Mouse (Mus musculus) midbrain, embryonic 10.5 days (tissue): Measurements from ENCODE around the gene Iqce. TPM values are rescaled to one million over a fixed set of nuclear protein-coding genes. Genes with fewer than 3 reads are reported as not detected.
"Not testable (repeated sequence)": the region's sequence is repeated elsewhere in the genome, so short reads cannot be mapped to it uniquely, and the experiment has no call there.

Source experiments
- DNase-seq: peaks from one replicate; pipeline ENCODE4 v3.0.0-alpha.2; 2017; ENCODE audit warnings: low spot score
- H3K27ac ChIP-seq: fragments of 300-500 bp; sonication (generic); replicated peaks from 2 replicates; pipeline ENCODE4 v1.5.1; 2016; ENCODE audit warnings: mild to moderate bottlenecking
- H3K27me3 ChIP-seq: fragments of 300-500 bp; sonication (generic); 2 replicates; pipeline ENCODE4 v1.6.1; 2016; ENCODE audit warnings: low read depth, mild to moderate bottlenecking; ENCODE audit not compliant: poor library complexity, severe bottlenecking
- H3K36me3 ChIP-seq: fragments of 300-500 bp; sonication (generic); 2 replicates; pipeline ENCODE4 v1.6.1; 2016; ENCODE audit warnings: mild to moderate bottlenecking, moderate library complexity
- H3K4me1 ChIP-seq: fragments of 300-500 bp; sonication (generic); 2 replicates; pipeline ENCODE4 v1.6.1; 2016
- H3K4me3 ChIP-seq: fragments of 300-500 bp; sonication (generic); 2 replicates; pipeline ENCODE4 v1.5.1; 2016; ENCODE audit warnings: mild to moderate bottlenecking, moderate library complexity
- H3K9me3 ChIP-seq: fragments of 300-500 bp; sonication (generic); replicated peaks from 2 replicates; pipeline ENCODE4 v1.6.1; 2016; ENCODE audit warnings: mild to moderate bottlenecking
- WGBS: fragments of 180-500 bp; shearing (Covaris S2); methylation state at CpG from one replicate; pipeline ENCODE4 v1.1.7; 2016; 5-methylcytosine and 5-hydroxymethylcytosine counted together
- polyA plus RNA-seq: library from polyadenylated mRNA; unstranded; fragments of >200 nt; fragmentation: Nextera tagmentation; extraction: Ambion mirVana; gene quantifications from 2 replicates; pipeline ENCODE4 v1.2.1, GENCODE M21; 2016

Iqce gene
- polyA plus RNA-seq, 1 experiment from 2014 or later, result 23.6 TPM

DNA sequence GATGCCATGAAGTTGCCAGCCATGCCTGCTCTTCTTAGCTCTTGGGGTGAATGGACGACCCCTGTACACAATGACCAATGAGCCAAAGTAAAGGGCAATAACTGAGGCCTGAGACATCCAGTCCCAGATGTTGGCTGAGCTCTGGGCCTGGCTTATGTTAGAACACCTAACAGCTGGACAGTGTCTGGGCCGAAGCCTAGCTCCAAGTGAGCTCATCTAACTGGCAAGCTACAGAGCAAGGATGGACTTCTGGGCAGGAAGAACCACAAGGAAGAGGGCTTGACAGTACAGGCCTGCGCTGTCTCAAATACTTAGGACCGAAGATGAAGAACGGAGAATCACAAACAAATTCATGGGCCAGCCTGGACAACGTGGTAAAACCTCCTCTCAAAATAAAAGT lies 29.6 kb downstream of the Iqce start:
- H3K4me3 ChIP-seq, H3K27me3 ChIP-seq, H3K9me3 ChIP-seq, H3K4me1 ChIP-seq, DNase-seq, H3K27ac ChIP-seq: not testable (repeated sequence)
- peaks cover 93% of the 10 kb centered on the region for H3K36me3 ChIP-seq
- 89% methylated on average over 6 of the region's 6 CpGs for WGBS

DNA sequence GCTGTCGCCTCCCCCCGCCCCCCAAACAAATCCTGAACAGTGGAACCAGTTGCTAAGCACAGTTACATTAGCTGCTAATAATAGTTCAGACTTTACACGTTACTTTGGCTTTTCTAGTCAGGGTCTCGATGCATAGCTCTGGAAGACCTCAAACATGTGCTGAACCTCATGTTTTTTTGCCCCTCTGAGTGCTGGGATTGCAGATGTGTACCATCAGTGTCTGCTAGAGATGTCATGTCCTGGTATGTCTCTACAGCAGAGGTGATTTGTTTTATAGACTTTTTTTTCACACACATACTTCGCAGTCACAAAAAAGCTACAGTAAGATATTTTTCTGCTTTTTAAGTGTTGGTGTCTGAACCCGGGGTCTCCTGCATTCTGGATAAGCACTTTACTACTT lies 30.1 kb downstream of the Iqce start:
- H3K4me1 ChIP-seq, result no peaks in the 10 kb centered on the region
- H3K9me3 ChIP-seq, result 0 out of 2 replicates have a peak, but pooled peaks cover 6% of the 10 kb centered on the region
- WGBS, result 92% methylated on average over 6 of the region's 6 CpGs
- no peak for DNase-seq
- no peak overlapping the region for H3K4me3 ChIP-seq
- no peaks in the 10 kb centered on the region for H3K27me3 ChIP-seq
- no peak overlapping the region for H3K27ac ChIP-seq
- peaks cover 90% of the 10 kb centered on the region for H3K36me3 ChIP-seq

DNA sequence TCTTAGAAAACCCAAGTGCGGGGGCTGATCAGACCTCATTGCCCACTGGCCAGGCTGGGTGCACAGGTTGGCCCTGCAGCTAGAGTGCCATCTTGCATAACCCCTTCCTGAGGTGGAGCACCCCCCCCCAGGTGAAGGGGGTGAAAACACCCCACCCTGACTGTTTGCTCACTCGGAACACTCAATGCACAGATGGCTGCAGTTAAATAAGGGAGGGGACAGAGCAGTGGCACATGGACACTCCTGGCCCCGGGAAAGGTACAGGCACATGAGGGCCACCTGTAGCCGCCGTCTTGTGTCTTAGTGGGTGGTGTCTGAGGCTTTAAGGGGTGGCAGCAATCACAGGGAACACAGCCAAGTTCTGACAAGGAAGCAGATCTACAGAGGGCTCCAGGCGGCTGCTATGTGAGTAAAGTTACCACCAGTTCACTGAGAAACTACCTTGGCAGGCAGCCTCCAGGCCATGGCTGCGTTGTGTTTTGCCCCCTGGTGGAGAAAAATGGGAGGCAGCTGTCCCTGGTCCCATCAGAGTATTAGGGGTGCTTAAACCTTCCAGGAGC lies 38.5 kb downstream of the Iqce start:
- 66% methylated on average over 7 of the region's 7 CpGs for WGBS
- no peak overlapping the region for H3K27ac ChIP-seq
- H3K27me3 ChIP-seq, result no peaks in the 10 kb centered on the region
- H3K4me1 ChIP-seq, result peaks cover 15% of the 10 kb centered on the region
- peaks cover 25% of the 10 kb centered on the region for H3K36me3 ChIP-seq
- DNase-seq, result peak; percentile 48
- no peak overlapping the region for H3K4me3 ChIP-seq
- 0 out of 2 replicates have a peak, but pooled peaks cover 2% of the 10 kb centered on the region for H3K9me3 ChIP-seq

DNA sequence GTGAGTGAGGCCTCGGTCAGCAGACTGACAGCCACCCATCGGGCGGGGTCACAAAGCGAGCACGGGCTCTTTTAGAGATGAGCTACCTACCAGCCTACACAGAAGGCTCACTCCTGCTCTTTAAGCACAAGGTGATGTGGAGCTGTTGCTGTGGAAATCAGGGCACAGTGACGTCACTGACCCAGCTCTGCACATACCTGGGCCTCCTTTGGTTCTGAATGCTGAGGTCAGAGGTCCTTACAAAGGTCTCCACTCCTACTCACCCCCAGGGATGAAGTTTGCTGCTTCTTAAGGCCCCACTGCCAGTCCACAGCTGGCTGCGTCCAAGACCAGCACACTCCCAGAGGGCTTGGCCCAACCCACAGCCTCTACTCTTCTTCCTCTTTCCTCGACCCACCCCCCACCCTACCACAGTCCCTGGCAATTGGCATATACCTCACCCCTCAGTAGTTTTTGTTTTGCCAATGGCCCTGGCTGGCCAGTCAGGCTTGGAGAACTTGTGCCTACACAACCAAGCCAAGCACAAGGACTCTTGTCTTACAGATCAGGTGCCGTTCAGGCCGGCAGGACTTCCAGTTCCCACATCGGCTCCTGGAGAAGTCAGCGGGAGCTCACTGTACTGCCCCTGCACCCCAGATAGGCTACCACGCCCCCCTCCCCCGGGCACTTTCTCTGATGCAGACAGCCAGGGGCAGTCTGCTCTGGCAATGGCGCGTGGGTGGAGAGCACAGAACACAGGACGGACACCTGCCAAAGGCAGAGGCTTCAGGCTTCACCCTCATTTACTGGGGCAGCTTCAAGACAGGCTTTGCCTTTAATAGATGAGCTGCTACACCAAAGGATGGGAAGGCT lies 39.2 kb downstream of the Iqce start:
- Histone ChIP-seq H3K9me3 (no peaks in the 10 kb centered on the region), H3K27me3 (no peaks in the 10 kb centered on the region), H3K27ac (no peak overlapping the region), H3K36me3 (peaks cover 18% of the 10 kb centered on the region), H3K4me3 (no peak overlapping the region), H3K4me1 (peaks cover 15% of the 10 kb centered on the region)
- 76% methylated on average over 17 of the region's 17 CpGs for WGBS
- DNase-seq, result no peak

DNA sequence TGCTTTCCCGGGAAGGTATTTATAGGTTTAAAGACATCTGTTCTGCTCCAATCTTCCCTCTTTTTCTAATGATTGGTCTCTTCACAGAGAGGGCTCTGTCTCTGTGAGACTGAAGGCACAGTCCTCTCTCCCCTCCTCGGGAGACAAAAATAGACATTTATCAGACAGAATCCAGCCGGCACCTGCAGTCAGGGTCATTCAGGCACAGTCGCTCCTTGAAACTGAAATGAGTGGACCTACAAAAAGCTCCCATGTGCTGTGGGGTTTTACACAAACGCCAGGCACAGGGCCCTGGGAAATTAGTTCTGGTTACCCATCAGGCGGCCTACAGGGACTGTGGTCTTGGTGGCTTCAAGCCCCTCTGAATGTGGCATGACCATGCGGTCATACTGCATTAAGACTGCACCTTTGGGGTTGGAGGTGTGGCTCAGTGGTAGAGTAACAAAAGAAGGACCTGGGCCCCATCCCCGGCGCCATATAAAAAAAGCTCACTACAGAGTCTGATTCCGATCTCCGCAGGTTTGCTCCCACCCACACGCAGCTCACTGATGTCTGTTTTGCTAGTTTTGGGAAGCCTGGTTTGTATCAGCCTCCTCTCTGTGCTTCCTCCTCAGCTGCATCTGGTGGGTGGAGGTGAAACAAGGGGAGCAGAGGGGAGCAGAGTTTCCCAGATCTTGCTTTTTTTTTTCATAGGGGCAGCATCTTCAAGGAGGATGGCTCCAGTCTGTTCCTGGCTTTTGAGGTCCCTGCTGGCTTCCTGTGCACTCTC lies 40.1 kb downstream of the Iqce start:
- DNase-seq, result no peak
- Histone ChIP-seq H3K27me3 (no peaks in the 10 kb centered on the region), H3K4me1 (peaks cover 15% of the 10 kb centered on the region), H3K4me3 (no peak overlapping the region), H3K36me3 (peaks cover 13% of the 10 kb centered on the region), H3K9me3 (no peaks in the 10 kb centered on the region), H3K27ac (no peak overlapping the region)
- WGBS, result 81% methylated on average over 12 of the region's 12 CpGs

DNA sequence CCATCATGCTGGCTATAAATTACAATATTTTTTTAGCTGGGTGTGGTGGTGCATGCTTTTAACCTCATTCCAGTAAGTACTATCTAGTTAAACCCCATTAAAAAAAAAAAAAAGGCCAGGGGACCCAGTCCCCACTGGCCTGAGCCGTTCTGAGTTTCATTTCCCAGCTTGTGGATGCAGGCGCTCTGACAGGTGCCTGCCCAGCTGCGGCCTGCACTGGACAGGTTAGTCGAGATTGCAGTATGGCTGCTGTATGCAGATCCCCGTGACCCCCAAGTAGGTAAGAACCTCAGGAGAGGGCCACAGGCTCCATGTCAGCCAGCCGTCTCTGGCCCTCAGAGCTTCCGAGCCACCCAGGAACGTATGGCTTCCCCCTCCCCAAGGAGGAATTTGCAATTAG lies 40.8 kb downstream of the Iqce start:
- 84% methylated on average over 8 of the region's 8 CpGs for WGBS
- Histone ChIP-seq H3K36me3 (peaks cover 13% of the 10 kb centered on the region), H3K9me3 (no peaks in the 10 kb centered on the region), H3K4me1 (peaks cover 15% of the 10 kb centered on the region), H3K4me3 (no peak overlapping the region), H3K27me3 (no peaks in the 10 kb centered on the region), H3K27ac (no peak overlapping the region)
- DNase-seq, result no peak

DNA sequence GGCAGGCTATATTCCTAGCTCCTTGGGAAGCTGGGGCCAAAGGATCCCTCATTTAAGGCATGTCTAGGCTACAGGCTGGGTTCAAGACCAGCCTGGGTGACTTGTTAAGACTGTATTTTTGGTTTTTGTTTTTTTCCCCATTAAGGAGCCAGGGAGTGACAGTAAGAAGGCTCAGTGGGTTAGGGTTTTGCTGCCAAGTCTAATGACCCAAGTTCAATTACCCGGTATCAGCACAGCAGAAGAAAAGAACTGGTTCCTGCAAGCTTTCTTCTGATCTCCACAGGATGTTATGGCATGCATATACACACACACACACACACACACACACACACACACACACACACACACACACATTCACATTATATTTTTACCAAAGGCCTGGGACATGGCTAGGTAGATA lies 41.8 kb downstream of the Iqce start:
- H3K4me3 ChIP-seq, result no peak overlapping the region
- no peak overlapping the region for H3K27ac ChIP-seq
- DNase-seq, result no peak
- peaks cover 15% of the 10 kb centered on the region for H3K4me1 ChIP-seq
- H3K9me3 ChIP-seq, result no peaks in the 10 kb centered on the region
- WGBS, result 95% methylated on average over 1 of the region's 1 CpGs
- H3K36me3 ChIP-seq, result 0 out of 2 replicates have a peak, but pooled peaks cover 5% of the 10 kb centered on the region
- no peaks in the 10 kb centered on the region for H3K27me3 ChIP-seq

DNA sequence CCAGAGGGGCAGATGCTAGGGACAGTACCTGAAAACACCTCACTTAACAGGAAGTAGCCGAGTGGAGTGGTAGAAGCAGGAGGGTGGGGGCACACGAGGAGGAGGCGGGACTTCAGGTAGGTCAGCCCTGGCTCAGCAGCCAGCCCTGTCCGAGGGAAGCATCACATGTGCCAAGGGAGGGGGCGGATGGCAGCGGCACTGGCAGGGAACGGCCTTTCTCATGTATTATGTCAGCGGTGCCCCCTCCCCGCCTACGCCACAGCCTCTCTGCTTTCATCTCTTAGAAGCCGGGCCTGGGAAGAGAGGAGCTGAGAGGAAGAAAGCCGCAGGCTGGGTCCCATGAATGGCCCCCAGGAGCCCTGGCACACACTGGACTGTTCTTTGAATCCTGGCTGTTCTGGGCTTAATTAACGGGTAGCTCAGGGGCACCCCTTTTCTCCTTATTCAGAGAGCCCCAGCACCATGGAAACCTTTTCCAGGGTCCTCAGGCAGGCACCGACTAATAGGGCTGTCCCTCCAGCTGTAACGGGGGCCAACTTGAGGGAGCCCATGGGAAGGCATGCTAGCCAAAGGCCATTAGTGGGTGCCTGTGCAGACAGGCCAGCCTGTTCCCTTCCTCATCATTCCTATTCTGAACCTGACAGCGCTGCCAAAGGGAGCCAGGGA lies 42.4 kb downstream of the Iqce start:
- Histone ChIP-seq H3K4me3 (peak overlapping the region; percentile 14; the same call in 1 of the 2 replicates), H3K9me3 (no peaks in the 10 kb centered on the region), H3K27ac (0 out of 2 replicates have a peak overlapping the region, but pooled peaks have one; percentile 20), H3K4me1 (peaks cover 15% of the 10 kb centered on the region), H3K27me3 (no peaks in the 10 kb centered on the region), H3K36me3 (0 out of 2 replicates have a peak, but pooled peaks cover 3% of the 10 kb centered on the region)
- 39% methylated on average over 16 of the region's 16 CpGs for WGBS
- DNase-seq, result no peak

DNA sequence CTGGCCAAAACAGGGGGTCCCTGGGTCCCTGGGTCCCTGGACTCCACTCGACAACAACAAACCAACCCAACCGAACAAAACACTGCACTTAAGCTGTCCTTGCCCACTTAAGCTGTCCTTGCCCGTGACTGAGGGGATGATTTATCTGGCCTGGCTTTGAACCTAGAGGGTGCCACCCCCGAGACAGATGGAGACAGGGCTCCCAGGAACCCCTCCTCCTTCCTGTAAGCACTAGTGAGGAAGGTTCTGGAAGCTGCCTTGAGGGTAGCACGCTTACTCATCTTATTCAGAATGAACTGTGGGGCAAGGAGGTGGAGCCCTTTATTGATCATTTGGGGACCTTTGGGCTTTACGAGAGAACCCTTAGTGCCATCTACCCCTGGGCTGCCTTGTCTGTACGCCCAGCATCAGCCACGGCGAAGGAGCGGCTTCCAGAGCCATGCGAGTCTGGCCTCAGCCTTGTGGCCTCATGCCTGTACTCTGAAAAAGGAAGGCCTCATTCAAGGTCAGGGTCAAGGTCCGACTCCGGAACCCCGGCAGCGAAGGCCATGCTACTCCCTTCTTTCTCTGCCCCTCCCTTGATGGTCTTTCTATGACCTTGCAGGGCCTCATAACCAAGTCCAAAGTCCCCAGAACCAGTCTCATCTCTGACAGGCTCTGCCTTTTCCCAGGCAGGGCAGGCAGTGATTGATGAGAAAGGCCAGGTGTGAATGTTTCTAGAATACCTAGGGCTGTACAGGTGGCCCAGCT lies 47.9 kb downstream of the Iqce start:
- no peaks in the 10 kb centered on the region for H3K36me3 ChIP-seq
- H3K27me3 ChIP-seq, result peaks cover 9% of the 10 kb centered on the region; the same call in 1 of the 2 replicates
- no peak overlapping the region for H3K27ac ChIP-seq
- WGBS, result 88% methylated on average over 15 of the region's 15 CpGs
- H3K4me3 ChIP-seq, result no peak overlapping the region
- H3K4me1 ChIP-seq, result peaks cover 10% of the 10 kb centered on the region
- H3K9me3 ChIP-seq, result no peaks in the 10 kb centered on the region
- DNase-seq, result no peak

DNA sequence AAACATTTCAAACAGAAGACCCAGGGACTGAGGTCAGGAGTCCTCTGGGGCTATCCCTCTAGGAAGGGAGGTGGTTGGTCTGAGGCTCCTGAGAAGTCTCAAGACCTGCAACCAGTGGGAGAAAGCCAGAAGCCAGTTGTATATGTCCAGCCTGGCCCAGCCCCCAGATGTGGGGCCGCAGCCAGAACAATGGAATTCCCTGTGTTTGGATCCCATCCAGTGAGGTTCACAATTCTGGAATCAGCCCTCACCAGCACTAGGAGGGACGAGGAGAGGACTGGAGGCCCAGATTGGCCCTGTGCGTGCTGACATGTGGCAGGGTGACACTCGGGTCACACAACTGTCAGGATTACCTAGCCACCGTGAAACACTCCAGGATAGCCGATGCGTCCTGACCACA lies 49.6 kb downstream of the Iqce start:
- Histone ChIP-seq H3K27ac (no peak overlapping the region), H3K4me1 (peaks cover 19% of the 10 kb centered on the region), H3K27me3 (peaks cover 9% of the 10 kb centered on the region; the same call in 1 of the 2 replicates), H3K4me3 (no peak overlapping the region), H3K36me3 (no peaks in the 10 kb centered on the region), H3K9me3 (no peaks in the 10 kb centered on the region)
- no peak for DNase-seq
- WGBS, result 84% methylated on average over 7 of the region's 7 CpGs

DNA sequence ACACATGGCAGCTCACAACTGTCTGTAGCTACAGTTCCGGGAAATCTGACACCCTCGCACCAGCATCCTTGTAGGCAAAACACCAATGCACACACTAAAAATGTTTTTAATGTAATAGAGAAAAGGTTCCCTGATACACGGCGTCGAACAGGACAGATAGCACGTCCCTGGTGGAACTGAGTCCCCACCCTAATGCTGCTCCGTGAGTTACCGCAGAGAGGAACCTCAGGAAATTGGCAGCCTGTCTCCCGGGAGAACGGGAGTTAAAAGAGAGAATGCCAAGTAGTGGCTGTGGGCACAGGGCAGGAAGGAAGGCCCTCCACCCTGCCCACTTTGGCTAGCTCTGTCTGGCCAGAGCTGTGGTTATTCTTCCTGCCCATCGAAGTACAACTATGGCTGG lies 50.9 kb downstream of the Iqce start:
- Histone ChIP-seq H3K27ac (no peak overlapping the region), H3K9me3 (no peaks in the 10 kb centered on the region), H3K27me3 (peaks cover 9% of the 10 kb centered on the region; the same call in 1 of the 2 replicates), H3K4me3 (no peak overlapping the region), H3K4me1 (peaks cover 33% of the 10 kb centered on the region), H3K36me3 (peaks cover 8% of the 10 kb centered on the region)
- WGBS, result 89% methylated on average over 11 of the region's 11 CpGs
- DNase-seq, result no peak
